Mouse (Mus musculus) splenic B cell, adult 2 months (primary cell): ENCODE measurements around the gene Opn4.

Experiments used
- DNase-seq: peaks from one replicate; pipeline ENCODE4 v3.0.0-alpha.2; 2011; ENCODE audit warnings: low read depth, low spot score
- H3K27me3 ChIP-seq: 2 replicates; pipeline ENCODE4 v1.6.1; 2012; ENCODE audit warnings: mild to moderate bottlenecking, low read length, moderate library complexity, mixed read lengths; ENCODE audit not compliant: control insufficient read depth, poor library complexity, insufficient read depth, severe bottlenecking
- H3K36me3 ChIP-seq: 2 replicates; pipeline ENCODE4 v1.6.1; 2012; ENCODE audit warnings: mild to moderate bottlenecking, low read length, moderate library complexity, mixed read lengths; ENCODE audit not compliant: control insufficient read depth, poor library complexity, insufficient read depth, severe bottlenecking

Opn4 gene

DNA sequence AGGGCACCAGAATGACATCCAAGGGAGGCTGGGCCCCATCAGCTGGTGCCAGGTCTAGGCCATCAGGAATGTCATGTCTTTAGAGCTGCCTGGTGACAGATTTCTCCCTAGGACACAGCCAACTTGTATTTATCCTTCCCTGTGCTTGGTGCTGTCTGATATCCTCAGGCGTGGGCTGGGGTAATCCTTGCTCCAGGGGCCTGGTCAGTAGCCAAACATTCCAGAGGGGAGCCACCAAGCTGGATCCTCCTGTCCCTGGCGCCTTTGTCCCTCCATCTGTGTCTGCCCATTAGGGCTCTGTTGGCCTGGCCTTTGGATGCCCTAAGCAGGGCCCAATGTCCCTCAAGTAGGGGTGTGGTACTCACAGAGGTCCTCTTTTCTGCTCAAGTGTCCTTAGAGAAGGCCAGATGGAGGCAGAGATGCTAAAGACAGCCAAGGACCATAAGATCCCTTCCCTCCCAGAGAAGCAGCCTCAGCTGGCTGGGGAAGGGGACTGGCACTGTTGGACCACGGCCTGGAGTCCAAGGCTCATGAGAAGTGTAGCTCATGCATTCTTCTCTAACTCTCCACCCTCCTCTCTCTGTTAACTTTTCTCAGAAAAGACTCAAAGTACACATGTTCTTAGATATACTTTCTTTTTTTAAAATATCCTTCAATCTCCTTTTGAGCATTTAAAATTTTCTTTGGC is 17.1 kb downstream of the Opn4 start:
- no peaks in the 10 kb centered on the region for H3K36me3 ChIP-seq
- H3K27me3 ChIP-seq = no peaks in the 10 kb centered on the region
- no peak for DNase-seq

DNA sequence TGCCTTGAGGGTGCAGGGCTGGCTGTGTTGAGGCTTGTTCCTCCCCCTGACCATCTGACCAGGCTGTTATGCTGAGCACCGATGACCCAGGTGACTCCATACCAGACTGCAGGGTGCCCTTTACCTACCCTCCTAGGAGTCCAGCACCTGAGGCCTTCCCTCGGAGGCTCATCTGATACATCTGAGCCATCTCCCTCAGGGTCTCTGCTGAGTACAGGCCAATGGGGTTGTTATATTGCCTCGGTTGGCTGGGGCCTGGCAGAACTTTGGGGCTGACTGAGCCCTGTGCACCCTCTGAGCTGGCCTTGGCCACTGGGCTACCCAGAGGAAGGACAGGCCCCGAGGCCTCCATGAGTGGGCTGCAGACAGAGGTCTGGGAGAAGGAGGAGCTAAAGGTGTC is 23.1 kb downstream of the Opn4 start:
- DNase-seq = no peak
- H3K27me3 ChIP-seq = no peaks in the 10 kb centered on the region
- no peaks in the 10 kb centered on the region for H3K36me3 ChIP-seq

DNA sequence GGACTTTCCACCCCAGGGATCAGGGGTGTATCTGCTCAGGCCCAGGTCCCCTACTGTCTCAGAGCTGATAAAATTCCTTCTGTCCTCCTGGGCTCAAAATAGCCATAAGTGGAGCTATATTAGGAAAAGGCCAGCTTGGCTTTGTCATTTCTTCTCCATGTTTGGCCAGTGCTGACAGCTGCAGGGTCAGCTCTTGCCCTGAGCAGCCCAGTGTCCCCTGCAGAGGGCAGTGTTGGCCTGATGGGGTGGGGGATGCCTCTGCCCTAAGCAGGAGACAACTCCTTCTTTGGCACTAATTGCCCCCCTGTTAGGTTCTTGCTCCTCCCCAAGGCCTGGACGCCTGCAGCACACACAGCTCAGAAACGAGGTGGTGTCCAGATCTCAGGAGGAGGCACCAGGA is 25.9 kb downstream of the Opn4 start:
- DNase-seq = no peak
- H3K27me3 ChIP-seq = no peaks in the 10 kb centered on the region
- no peaks in the 10 kb centered on the region for H3K36me3 ChIP-seq

DNA sequence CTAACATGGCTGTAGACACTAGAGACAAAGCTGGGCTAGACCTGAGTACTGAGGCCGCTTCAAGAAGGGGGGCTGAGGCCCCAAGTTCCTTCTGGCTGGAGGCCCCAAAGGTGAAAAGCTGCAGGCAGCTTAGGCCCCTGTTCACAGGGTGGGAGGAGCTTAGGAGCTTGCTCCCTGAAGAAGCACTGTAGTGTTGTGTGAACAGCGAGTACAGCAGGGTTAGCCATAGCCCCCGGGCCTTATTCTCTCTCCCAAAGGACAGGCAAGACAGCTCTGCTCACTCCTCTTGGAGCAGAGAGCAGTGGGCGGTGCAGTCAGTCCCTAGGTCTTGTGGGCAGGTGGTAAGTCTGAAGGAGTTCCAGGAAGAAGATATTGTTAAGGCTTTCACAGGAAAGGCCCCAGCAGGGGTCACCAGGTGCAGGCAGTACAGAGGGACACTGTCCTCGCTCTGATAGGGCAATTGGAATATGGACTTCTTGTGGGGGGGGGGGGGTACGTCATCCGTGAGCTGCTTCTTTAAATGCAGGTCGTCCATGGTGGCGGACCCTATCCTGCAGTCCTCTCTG is 26.5 kb downstream of the Opn4 start:
- H3K36me3 ChIP-seq = no peaks in the 10 kb centered on the region
- DNase-seq = no peak
- H3K27me3 ChIP-seq = no peaks in the 10 kb centered on the region

DNA sequence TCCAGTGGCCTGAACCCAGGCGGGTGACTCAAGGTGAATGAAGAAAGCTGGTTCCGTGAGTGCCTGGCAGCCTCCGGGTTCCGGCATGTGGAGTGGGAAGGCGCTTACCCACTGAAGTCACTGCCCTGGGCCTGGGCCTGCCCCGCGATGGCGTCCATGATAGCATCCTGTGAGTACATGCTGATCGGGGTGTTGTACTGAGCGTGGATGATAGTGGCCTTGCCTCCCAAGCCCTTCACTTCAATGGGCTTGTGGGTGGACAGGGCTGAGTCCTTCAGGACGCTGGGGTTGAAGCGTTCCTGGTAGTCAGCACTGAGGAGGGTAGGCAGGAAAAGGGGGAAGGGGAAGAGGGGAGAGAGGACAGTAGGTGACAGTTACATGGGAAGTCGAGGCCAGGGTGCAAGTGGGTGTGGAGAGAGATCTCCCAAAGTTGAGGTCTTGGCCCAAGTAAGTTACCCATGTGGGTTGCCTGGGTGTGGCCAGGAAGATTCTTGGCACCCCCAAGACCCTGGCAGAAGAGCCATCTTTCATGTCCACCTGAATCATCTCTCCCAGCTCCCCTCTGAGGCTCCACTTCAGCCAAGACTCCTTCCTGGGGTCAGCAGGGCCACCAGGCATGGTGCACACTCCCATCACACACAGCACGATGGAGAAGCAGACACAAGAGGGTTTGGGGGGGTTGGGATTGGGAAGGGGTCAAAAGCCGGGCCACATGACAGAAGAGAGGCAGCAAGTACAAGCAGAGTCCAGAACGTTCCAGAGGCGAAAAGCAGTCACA is 28.1 kb downstream of the Opn4 start:
- Histone ChIP-seq H3K27me3 (no peaks in the 10 kb centered on the region), H3K36me3 (no peaks in the 10 kb centered on the region)
- DNase-seq = no peak

DNA sequence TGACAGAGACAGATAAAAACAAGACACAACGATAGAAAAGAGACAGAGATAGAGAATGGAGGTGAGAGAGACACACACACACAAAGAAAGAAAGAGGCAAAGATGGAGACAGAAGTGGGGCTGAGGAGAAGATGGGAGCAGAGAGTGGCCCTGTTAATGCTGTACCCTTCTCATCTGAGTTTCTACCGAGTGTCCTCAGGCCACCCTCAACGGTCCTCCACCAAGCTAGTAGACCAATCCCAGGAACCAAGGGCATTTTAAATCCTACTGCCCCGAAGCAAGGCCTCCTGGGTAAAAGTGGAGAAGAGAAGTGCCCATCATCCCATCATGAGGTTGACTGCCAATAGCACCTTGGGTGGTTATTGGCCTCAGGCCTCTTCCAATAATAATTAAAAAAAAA is 29.0 kb downstream of the Opn4 start:
- no peaks in the 10 kb centered on the region for H3K36me3 ChIP-seq
- no peaks in the 10 kb centered on the region for H3K27me3 ChIP-seq
- no peak for DNase-seq

DNA sequence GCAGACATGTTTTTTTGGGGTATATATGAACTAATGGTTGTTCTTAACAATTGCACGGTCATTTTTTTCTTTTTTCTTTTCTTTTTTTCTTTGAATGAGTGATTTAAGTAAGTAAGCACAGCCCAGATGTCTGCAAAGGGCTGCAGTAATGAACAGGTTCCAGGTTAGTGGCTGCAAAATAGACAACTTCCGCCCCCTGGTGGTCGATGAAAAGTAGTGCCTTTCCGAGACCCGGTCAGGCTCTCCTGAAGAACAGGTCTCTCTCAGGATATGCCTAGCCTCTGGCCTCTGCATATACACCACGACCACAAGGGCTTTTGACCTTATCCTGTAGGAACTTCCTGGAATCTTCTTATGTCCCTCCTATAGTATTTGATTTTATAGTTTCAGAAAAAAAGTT is 29.6 kb downstream of the Opn4 start:
- no peaks in the 10 kb centered on the region for H3K27me3 ChIP-seq
- no peaks in the 10 kb centered on the region for H3K36me3 ChIP-seq
- peak; percentile 61 for DNase-seq

DNA sequence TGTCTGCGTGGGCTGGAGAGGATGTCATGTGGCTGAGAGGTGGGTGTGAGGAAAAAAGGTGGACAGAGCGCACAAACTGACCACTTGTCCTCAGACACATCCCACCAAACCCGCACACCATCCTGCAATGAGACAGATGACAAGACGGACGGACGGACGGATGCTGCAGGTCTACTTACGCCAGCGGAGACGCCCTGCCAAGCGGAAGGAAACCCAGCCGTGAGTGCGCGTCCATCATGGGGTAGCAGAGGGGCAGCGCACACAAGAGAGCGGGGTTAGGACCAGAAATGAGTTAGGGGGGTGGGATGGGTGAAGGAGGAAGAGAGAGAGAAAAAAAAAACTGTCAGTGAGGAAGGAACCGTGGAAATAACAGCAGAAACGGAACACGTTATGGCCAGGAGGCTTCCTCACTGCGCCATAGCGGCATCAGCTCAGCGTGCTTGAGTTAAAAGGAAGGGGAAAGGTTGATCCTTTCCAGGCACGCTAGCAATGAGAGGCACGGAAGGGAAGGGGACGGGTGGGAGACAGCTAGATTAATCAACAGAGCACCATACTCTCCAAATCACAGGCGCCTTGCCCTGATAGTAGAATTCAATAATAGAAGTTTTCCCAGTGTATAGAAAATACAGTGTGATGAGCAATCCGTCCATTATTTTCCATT is 30.3 kb downstream of the Opn4 start:
- no peaks in the 10 kb centered on the region for H3K36me3 ChIP-seq
- no peak for DNase-seq

DNA sequence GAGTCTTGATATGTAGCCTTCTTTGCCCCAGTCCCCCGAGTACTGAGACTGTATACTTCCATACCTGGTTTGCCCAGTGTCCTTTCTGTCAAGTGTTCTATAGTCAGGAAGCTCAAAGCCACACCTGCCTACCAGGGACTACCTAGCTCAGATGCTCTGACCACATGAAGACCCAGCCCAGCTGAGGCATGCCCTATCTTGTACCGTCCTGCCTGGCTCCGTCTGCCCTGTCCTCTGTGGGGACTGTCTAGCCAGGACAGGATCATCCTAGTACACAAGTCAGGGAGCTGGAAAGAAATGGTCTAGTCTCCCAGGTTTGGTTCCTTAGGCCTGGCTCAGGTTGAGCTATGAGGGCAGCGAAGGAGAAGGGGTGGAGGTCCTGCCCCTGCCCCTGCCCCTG is 31.3 kb downstream of the Opn4 start:
- no peaks in the 10 kb centered on the region for H3K36me3 ChIP-seq
- DNase-seq = no peak
- H3K27me3 ChIP-seq = no peaks in the 10 kb centered on the region

More for the DNA sequence above, 30.3 kb downstream of the Opn4 start:
- no peaks in the 10 kb centered on the region for H3K27me3 ChIP-seq

DNA sequence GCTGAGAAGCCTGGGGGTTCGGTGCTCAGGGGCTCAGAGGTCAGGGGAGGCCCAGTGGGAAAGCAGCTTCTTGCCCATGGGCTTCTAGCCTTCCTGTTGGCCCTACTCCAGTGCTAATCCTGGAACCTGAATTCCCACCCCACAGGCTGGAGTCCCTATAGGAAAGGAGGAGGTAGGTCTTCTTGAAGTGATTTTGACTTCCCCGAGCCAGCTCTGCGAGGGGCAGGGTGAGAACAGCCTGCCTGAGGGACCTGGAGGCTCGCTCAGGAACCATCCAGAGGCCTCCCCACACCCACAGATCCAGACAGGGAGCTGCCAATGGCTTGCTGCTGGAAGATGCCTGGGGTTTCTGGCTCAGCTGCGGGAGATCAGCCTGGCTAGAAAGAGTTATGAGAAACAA is 32.2 kb downstream of the Opn4 start:
- Histone ChIP-seq H3K36me3 (no peaks in the 10 kb centered on the region), H3K27me3 (no peaks in the 10 kb centered on the region)
- no peak for DNase-seq

DNA sequence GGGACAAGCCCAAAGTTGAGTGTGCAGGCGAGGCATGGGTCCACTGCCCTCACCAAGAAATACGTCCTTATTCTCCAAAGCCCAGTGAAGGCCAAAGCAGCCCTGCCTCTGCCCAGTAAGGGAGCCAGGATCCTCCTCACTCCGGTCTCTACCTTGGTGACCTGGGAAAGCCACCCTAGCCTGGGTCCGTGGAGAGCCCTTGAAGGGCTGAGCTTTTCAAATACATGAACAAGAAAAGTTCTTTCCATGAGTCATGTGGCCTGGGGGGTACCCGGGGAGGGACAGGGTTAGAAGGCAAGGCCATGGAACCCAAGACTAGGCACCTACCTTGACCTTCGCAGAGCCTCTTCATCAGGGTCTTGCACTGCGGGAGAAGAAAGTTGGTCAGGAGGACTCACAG is 33.4 kb downstream of the Opn4 start:
- no peaks in the 10 kb centered on the region for H3K27me3 ChIP-seq
- no peaks in the 10 kb centered on the region for H3K36me3 ChIP-seq
- no peak for DNase-seq

DNA sequence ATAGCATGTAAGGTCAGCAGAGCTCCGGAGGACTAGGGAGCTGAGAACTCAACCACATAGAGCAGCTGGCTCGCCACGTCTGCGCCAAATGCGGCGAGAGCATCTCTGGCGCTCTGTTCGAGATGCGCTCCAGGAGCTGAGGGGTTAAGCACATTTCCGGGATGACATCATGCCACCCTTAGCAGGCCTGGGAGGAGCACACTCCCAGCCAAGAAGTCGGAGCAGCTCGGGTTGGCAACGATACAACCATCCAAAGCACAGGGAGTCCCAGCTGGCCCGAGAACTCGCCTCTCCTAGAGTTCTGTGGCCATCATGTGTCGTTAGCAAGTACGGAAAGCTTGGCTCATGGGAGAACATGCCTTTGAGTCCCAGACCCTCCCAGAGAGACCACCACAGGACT is 34.2 kb downstream of the Opn4 start:
- Histone ChIP-seq H3K27me3 (no peaks in the 10 kb centered on the region), H3K36me3 (no peaks in the 10 kb centered on the region)
- DNase-seq = no peak

DNA sequence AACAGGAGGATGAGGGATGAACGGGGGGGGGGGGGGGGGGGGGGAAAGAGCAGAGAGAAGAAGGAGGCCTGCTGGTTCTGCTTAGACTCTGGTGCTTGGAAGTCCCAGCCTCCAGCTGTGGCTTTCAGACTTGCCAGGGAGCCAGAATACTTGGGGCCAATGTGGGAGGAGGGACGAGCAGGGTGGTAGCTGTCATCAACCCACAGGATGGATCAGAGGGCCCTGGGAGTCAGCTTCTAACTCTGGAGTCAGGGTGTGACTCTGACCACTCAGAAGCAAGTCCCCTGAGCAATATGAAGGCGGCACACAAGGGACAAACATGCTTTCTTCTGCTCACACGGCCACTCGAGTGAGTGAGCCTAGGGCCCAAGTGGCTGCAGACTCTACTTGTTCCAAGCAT is 35.3 kb downstream of the Opn4 start:
- DNase-seq = no peak
- H3K27me3 ChIP-seq = no peaks in the 10 kb centered on the region
- no peaks in the 10 kb centered on the region for H3K36me3 ChIP-seq

DNA sequence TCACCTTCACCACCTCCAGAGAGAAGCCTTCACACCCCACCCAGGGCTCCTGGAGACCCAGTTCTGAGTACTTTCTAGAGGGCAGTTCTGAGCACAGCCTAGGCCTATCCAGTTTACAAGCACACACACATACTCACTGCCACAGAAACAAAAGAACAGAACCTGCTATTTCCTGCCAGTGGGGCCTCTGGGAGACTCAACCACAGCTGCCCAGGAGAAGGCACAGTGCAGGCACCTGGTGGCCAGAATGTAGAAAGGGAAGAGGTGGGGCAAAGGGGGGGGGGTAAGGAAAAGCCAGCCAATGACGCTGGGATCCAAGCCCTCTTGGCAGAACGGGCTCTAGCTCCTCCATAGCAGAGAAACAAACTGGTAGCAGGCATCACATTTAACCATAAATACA is 37.5 kb downstream of the Opn4 start:
- H3K27me3 ChIP-seq = no peaks in the 10 kb centered on the region
- no peak for DNase-seq
- no peaks in the 10 kb centered on the region for H3K36me3 ChIP-seq

DNA sequence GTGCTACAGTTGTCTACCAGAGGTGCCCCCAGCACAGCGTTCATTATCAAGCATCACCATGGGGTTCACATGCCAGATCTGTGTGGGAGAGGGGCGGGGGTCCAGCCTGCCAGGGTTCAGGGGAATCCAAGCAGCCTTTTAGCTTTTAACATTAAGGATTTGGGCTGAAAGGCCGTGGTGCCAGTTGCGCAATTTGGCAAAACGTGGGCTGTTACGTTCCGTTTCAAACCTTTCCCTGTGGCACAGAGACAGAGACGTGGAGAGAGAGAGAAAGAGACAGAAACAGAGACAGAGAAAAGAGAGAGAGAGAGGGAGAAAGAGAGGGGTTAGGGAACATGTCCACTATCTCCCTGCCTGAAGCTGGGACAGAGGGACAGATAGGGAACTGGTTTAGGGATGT is 38.3 kb downstream of the Opn4 start:
- no peak for DNase-seq
- Histone ChIP-seq H3K27me3 (no peaks in the 10 kb centered on the region), H3K36me3 (no peaks in the 10 kb centered on the region)
